Mouse (Mus musculus) midbrain, embryonic 14.5 days (tissue): ENCODE measurements around the gene Asap3. TPM values are rescaled to one million over a fixed set of nuclear protein-coding genes. Genes with fewer than 3 reads are reported as not detected.

ENCODE experiments used
- polyA plus RNA-seq: library from polyadenylated mRNA; unstranded; fragments of >200 nt; fragmentation: Nextera tagmentation; extraction: Ambion mirVana; gene quantifications from 2 replicates; pipeline ENCODE4 v1.2.1, GENCODE M21; 2014

Gene Asap3
- polyA plus RNA-seq, 1 experiment from 2014 or later: 3.4 TPM

Other genes starting within 250 kb of the Asap3 start
- 31.8 and 42.5 TPM in 2 replicates for gene Gale, start 242.6 kb upstream of the Asap3 start, polyA plus RNA-seq
- gene Lypla2, start 233.7 kb upstream of the Asap3 start, polyA plus RNA-seq: 201 and 236 TPM in 2 replicates
- 62.6 and 70.0 TPM in 2 replicates for gene Pithd1, start 219.1 kb upstream of the Asap3 start, polyA plus RNA-seq
- gene Eloa, start 184.6 kb upstream of the Asap3 start, polyA plus RNA-seq: 25.0 and 33.8 TPM in 2 replicates
- gene Rpl11, start 152.9 kb upstream of the Asap3 start, polyA plus RNA-seq: 312 and 346 TPM in 2 replicates
- 108 and 140 TPM in 2 replicates for gene Id3, start 62.9 kb upstream of the Asap3 start, polyA plus RNA-seq
- 1.2 and 1.7 TPM in 2 replicates for gene E2f2, start 34.0 kb upstream of the Asap3 start, polyA plus RNA-seq
- 0.18 and 1.2 TPM in 2 replicates for gene Tcea3, start 41.4 kb downstream of the Asap3 start, polyA plus RNA-seq
- gene Zfp46, start 78.3 kb downstream of the Asap3 start, polyA plus RNA-seq: 31.1 and 47.7 TPM in 2 replicates
- gene Hnrnpr, start 104.6 kb downstream of the Asap3 start, polyA plus RNA-seq: 152 and 207 TPM in 2 replicates
- 0.86 and 1.3 TPM in 2 replicates for gene Htr1d, start 217.2 kb downstream of the Asap3 start, polyA plus RNA-seq